Mouse (Mus musculus): Measurements from ENCODE around the gene Zfp109. TPM values are rescaled to one million over a fixed set of nuclear protein-coding genes. Genes with fewer than 3 reads are reported as not detected.

The Zfp109 gene
- 0.79 and 0.90 TPM in 2 replicates for polyA plus RNA-seq (2012; rRNA removed)

DNA sequence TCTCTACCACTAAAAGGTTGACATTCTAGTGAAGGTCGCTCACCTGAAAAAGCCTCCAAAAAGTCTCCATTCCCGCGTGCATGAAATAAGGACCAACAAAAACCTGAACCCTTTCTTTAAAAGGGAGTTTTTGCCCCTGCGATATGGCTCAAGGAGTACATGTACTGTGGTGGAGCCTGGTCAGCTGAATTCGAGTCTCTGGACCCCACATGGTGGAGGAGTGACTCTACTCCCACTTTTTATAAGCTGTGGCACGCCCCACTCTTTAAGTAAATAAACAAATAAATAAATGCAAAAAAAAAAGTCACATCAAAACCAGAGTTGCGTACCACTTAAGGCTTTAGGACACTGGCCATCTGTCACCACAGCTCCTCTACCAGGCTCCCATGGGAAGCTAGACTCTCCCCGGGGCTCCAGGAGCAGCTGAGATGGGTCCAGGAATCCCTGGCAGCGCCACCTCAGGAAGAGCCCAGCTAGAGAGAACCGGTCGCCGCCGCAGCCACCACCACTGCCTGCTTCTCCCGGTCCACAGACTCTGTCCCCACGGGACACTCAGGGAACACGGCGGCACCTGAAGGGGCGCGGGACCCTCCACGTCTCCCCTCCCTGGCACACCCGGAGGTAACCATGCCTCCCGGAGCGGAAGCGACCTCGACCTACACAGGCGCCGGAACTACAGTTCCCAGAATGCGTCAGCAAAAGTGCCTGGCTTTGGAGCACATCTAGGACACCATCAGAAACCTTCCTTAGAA lies at the start of gene Zfp109:
Zfp109 (minus strand) TSS at position 521 of the 752 bp plus-strand sequence.

DNA sequence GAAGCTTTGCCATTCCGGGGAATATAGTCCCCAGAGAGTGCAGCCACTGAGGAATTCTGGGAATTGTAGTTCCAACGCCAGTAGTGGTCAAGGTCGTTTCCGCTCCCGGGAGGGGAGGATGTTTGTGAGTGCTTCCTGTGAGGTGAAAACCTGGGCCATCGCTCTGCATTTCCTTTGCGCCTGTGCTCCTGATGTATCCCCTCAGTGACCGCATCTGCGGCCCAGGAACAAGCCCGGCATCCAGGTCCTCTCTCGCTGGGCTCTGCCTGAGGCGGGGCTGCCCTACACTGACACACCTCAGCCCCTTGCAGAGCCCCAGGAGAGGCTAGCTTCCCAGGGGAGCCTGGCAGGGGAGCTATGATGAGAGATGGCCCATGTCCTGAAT lies 32.9 kb upstream of the Zfp109 start, which contains the start of gene Zfp93:
Zfp93 (plus strand) TSS at position 133 of the 385 bp plus-strand sequence.

DNA sequence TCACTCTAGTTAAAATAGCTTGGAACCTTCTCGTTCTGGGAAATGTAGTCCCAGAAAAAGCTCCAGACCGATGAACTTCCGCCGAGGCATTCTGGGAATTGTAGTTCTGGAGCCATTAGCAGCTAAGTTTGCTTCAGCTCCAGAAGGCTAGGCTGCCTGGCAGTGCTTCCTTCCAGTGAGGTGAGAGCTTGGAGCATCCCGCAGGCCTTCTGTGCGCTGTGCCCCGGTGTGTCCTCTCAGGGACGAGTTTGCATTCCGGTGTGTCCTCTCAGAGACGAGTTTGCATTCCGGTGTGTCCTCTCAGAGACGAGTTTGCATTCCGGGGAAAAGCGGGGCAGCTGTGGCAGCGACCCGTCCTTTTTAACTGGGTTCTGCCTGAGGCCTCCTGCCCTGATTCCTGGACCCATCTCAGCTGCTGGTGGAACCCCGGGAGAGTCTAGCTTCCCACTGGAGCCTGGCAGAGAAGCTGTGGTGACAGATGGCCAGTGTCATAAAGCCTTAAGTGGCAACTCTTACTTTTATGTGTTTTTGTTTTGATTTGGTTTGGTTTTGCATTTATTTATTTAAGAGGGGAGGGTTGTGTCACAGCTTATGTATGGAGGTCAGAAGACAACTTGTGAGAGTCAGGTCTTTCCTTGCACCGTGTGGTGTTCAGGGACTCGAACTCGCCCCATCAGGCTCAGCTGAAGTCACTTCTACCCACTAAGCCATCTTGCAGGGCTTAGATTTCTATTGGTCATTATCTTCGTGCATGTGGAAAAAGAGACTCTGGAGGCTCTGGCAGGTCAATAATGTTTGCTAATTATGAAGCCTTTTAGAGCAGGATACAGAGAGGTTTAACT lies 17.5 kb upstream of the Zfp109 start, which contains the start of gene Zfp108:
Zfp108 (plus strand) TSS at position 162 of the 842 bp plus-strand sequence.

DNA sequence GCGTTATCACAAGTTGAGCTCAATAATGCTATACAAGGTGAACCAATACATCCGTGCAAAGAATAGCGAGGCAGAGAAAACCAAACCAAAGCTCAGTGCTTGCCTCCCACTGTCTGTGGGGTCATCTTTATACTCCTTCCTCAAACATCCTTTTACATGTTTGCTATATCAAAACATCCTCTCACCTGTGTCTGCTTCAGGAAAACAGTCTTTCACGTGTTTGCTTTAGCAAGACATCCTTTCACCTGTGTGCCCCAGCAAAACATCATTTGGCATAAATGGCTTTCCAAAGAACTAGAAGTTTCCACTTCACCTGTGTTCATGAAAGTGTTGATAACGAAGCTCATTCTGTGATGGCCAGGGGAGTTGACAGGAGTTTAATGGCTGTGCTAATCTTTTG lies 26.0 kb downstream of the Zfp109 start, which contains the start of gene Zfp111:
Zfp111 (minus strand) TSS at position 101 of the 400 bp plus-strand sequence.

Other genes with a start within 250 kb of the Zfp109 start
- not detected in 2 replicates for gene V1rd19, start 235.9 kb downstream of the Zfp109 start, polyA plus RNA-seq (2012; rRNA removed)
- not detected in 2 replicates for gene Vmn1r183, start 184.3 kb downstream of the Zfp109 start, polyA plus RNA-seq (2012; rRNA removed)
- 8.7 and 10.0 TPM in 2 replicates for gene Zfp180, start 155.6 kb downstream of the Zfp109 start, polyA plus RNA-seq (2012; rRNA removed)
- 0.37 and 0.50 TPM in 2 replicates for gene Zfp112, start 125.2 kb downstream of the Zfp109 start, polyA plus RNA-seq (2012; rRNA removed)
- gene Zfp235, start 103.4 kb downstream of the Zfp109 start, polyA plus RNA-seq (2012; rRNA removed), result 2.0 and 2.1 TPM in 2 replicates
- 0.14 and 0.17 TPM in 2 replicates for gene Zfp114, start 62.5 kb downstream of the Zfp109 start, polyA plus RNA-seq (2012; rRNA removed)
- 0.77 and 0.83 TPM in 2 replicates for gene Zfp111, start 26.1 kb downstream of the Zfp109 start, polyA plus RNA-seq (2012; rRNA removed)
- gene Zfp108, start 17.2 kb upstream of the Zfp109 start, polyA plus RNA-seq (2012; rRNA removed), result 0.21 and 0.28 TPM in 2 replicates
- gene Zfp93, start 32.9 kb upstream of the Zfp109 start, polyA plus RNA-seq (2012; rRNA removed), result 0.62 and 0.68 TPM in 2 replicates
- 2.7 and 3.1 TPM in 2 replicates for gene Zfp61, start 63.7 kb upstream of the Zfp109 start, polyA plus RNA-seq (2012; rRNA removed)
- gene Zfp94, start 79.1 kb upstream of the Zfp109 start, polyA plus RNA-seq (2012; rRNA removed), result 1.7 and 1.9 TPM in 2 replicates
- gene Tescl, start 96.4 kb upstream of the Zfp109 start, polyA plus RNA-seq (2012; rRNA removed), result not detected in 2 replicates
- gene Lypd5, start 111.6 kb upstream of the Zfp109 start, polyA plus RNA-seq (2012; rRNA removed), result not detected in 2 replicates
- 96.6 and 108 TPM in 2 replicates for gene Kcnn4, start 132.7 kb upstream of the Zfp109 start, polyA plus RNA-seq (2012; rRNA removed)
- gene Smg9, start 162.1 kb upstream of the Zfp109 start, polyA plus RNA-seq (2012; rRNA removed), result 18.1 and 19.0 TPM in 2 replicates
- gene Irgc1, start 214.7 kb upstream of the Zfp109 start, polyA plus RNA-seq (2012; rRNA removed), result 0.01 TPM in 1 of 2 replicates, not detected in the other
- gene Plaur, start 224.9 kb upstream of the Zfp109 start, polyA plus RNA-seq (2012; rRNA removed), result 1.7 and 2.1 TPM in 2 replicates
- gene Cadm4, start 244.5 kb upstream of the Zfp109 start, polyA plus RNA-seq (2012; rRNA removed), result 0.27 and 0.43 TPM in 2 replicates